In genomic region chr3:22551516-22551915, GRCm38 (mm10) we compare ENCODE assay signal across 15 mouse cellular contexts.
DNase-seq lines count a peak whose midpoint lies in the region; ATAC-seq lines count a peak whose summit lies in the region.
"Had no signal": no experiment of that assay in that cellular context is flagged by ENCODE, and none has a peak within 500 bp of the region (broad histone marks: within the 10 kb centered on the region; RNA-seq: fewer than 3 reads in every experiment).

No protein-coding gene starts in this region.

- no peaks in the 10 kb centered on the region for H3K27me3 ChIP-seq in midbrain, embryonic 16.5 days (ENCODE audit: control insufficient read depth, insufficient read depth, low read depth, low read length)
- no peaks in the 10 kb centered on the region for H3K27me3 ChIP-seq in midbrain, embryonic 10.5 days (ENCODE audit: low read depth, poor library complexity, severe bottlenecking)
- no peaks in the 10 kb centered on the region for H3K27me3 ChIP-seq in limb, embryonic 10.5 days (ENCODE audit: low read depth, poor library complexity, severe bottlenecking)
- H3K27me3 ChIP-seq: heart, embryonic 15.5 days; neural tube, embryonic 13.5 days had no signal

- no peak overlapping the region for H3K27ac ChIP-seq in midbrain, embryonic 16.5 days (ENCODE audit: low read length)
- H3K27ac ChIP-seq in midbrain, embryonic 10.5 days (replicated peaks) = no peak overlapping the region
- no peak overlapping the region for H3K27ac ChIP-seq in limb, embryonic 10.5 days
- H3K27ac ChIP-seq: heart, embryonic 15.5 days; macrophage; neural tube, embryonic 13.5 days had no signal

- intact Hi-C loops in left cerebral cortex, postnatal 14 days (cut with DNase I) = no loop called here

- no peak overlapping the region for H3K9ac ChIP-seq in midbrain, embryonic 16.5 days (ENCODE audit: low read depth, low read length)
- H3K9ac ChIP-seq: heart, embryonic 15.5 days; neural tube, embryonic 13.5 days had no signal

- H3K36me3 ChIP-seq in midbrain, embryonic 16.5 days (ENCODE audit: control insufficient read depth, insufficient read depth, low read length) = no peaks in the 10 kb centered on the region
- H3K36me3 ChIP-seq in midbrain, embryonic 10.5 days = no peaks in the 10 kb centered on the region
- no peaks in the 10 kb centered on the region for H3K36me3 ChIP-seq in limb, embryonic 10.5 days
- H3K36me3 ChIP-seq: G1E; heart, embryonic 15.5 days; neural tube, embryonic 13.5 days had no signal

- H3K4me3 ChIP-seq in midbrain, embryonic 16.5 days (ENCODE audit: low read depth, low read length) = no peak overlapping the region
- no peak overlapping the region for H3K4me3 ChIP-seq in midbrain, embryonic 10.5 days
- H3K4me3 ChIP-seq in limb, embryonic 10.5 days = no peak overlapping the region
- H3K4me3 ChIP-seq: heart, embryonic 15.5 days; neural tube, embryonic 13.5 days had no signal

- DNase-seq in cerebellum, postnatal 10 days = peak; percentile 38 to 60
- no peak for DNase-seq in cerebellum, adult 9-10 months
- no peak for DNase-seq in midbrain, embryonic 10.5 days (ENCODE audit: low spot score)
- DNase-seq in left cerebral cortex, postnatal 14 days (ENCODE audit: low spot score in 2 of 2) = peak; percentile 81 to 82
- no peak for DNase-seq in limb, embryonic 10.5 days (ENCODE audit: low spot score)
- no peak for DNase-seq in yolk sac, embryonic 10.5 days (ENCODE audit: low spot score)
- DNase-seq: adrenal gland, postnatal 25 days; kidney, adult 18-20 months; thymus, postnatal 4 days had no signal

- 59% methylated on average over 5 of the region's 5 CpGs for WGBS in midbrain, embryonic 16.5 days
- 87% methylated on average over 5 of the region's 5 CpGs for WGBS in midbrain, embryonic 10.5 days
- WGBS in limb, embryonic 10.5 days = 84% methylated on average over 5 of the region's 5 CpGs

- no peak overlapping the region for H3K4me2 ChIP-seq in midbrain, embryonic 16.5 days (ENCODE audit: low read length)
- H3K4me2 ChIP-seq: heart, embryonic 15.5 days; neural tube, embryonic 13.5 days had no signal

- ATAC-seq in midbrain, embryonic 16.5 days = peak; percentile 60; the same call in 1 of the 2 replicates
- ATAC-seq in activated CD4-positive, CD25-positive, alpha-beta regulatory T cell, adult 4 months = no peak

- H3K9me3 ChIP-seq in midbrain, embryonic 16.5 days (replicated peaks; ENCODE audit: control insufficient read depth, low read length, poor library complexity, severe bottlenecking) = no peaks in the 10 kb centered on the region
- peaks cover 7% of the 10 kb centered on the region; the same call in 1 of the 2 replicates for H3K9me3 ChIP-seq in midbrain, embryonic 10.5 days (replicated peaks)
- no peaks in the 10 kb centered on the region for H3K9me3 ChIP-seq in limb, embryonic 10.5 days (replicated peaks)
- H3K9me3 ChIP-seq: G1E; heart, embryonic 15.5 days had no signal

- H3K4me1 ChIP-seq in midbrain, embryonic 16.5 days (ENCODE audit: control insufficient read depth, insufficient read depth, low read length) = no peaks in the 10 kb centered on the region
- H3K4me1 ChIP-seq in midbrain, embryonic 10.5 days = no peaks in the 10 kb centered on the region
- no peaks in the 10 kb centered on the region for H3K4me1 ChIP-seq in limb, embryonic 10.5 days
- H3K4me1 ChIP-seq: heart, embryonic 15.5 days; neural tube, embryonic 13.5 days had no signal

Comparison
In these comparisons a context has a peak if more than half of its experiments do, and no peak if none do; other contexts are left out.
1. DNase-seq: peak in cerebellum, postnatal 10 days (2 of 2) and left cerebral cortex, postnatal 14 days (2 of 2); none in cerebellum, adult 9-10 months (single experiment), midbrain, embryonic 10.5 days (single experiment), limb, embryonic 10.5 days (single experiment) and yolk sac, embryonic 10.5 days (single experiment).